Mouse (Mus musculus) gastrocnemius, adult 8-10 months (tissue): ENCODE results near the gene Fam122b. TPM values are rescaled to one million over a fixed set of nuclear protein-coding genes. Genes with fewer than 3 reads are reported as not detected.
"Not testable (repeated sequence)": the region's sequence is repeated elsewhere in the genome, so short reads cannot be mapped to it uniquely, and the experiment has no call there.

Source experiments
- DNase-seq, 2 experiments: peaks; one replicate each; pipeline ENCODE4 v3.0.0; 2022; ENCODE audit warnings: low spot score in 2 of 2
- total RNA-seq, 4 experiments: library from RNA; stranded (reverse); gene quantifications; 2 replicates each; pipeline ENCODE4 v1.2.4; 2022

Gene Fam122b
- 1 to 10 TPM; 1.2 to 2.2 (median 1.7) TPM for total RNA-seq

- peak; percentile 77 to 86 for DNase-seq
Measured at GRCm38 (mm10) chrX:53269289-53270062, at the start of gene Fam122b. Fam122b (minus strand) TSS chrX:53269805.

- DNase-seq = no peak
Measured at GRCm38 (mm10) chrX:53287924-53288323, 18.3 kb upstream of the Fam122b start.

GRCm38 (mm10) chrX:53273124-53273523 is 3.5 kb upstream of the Fam122b start, which contains the start of gene Fam122c:
Fam122c (plus strand) TSS chrX:53273424.
- DNase-seq = no peak

GRCm38 (mm10) chrX:53271628-53272027 is 2.0 kb upstream of the Fam122b start:
- DNase-seq = not testable (repeated sequence)

- DNase-seq = no peak
Measured at GRCm38 (mm10) chrX:53270063-53270432, 443 bp upstream of the Fam122b start.

- peak; percentile 3 to 14 for DNase-seq
Measured at GRCm38 (mm10) chrX:53268856-53269255, 749 bp downstream of the Fam122b start.

GRCm38 (mm10) chrX:53266186-53266585 is 3.4 kb downstream of the Fam122b start:
- DNase-seq = no peak

GRCm38 (mm10) chrX:53255195-53255594 is 14.4 kb downstream of the Fam122b start:
- no peak for DNase-seq

- DNase-seq = no peak
Measured at GRCm38 (mm10) chrX:53240011-53240410, 29.6 kb downstream of the Fam122b start, which contains the start of gene Plac1. Plac1 (minus strand) TSS chrX:53240111.

GRCm38 (mm10) chrX:53237971-53238370 is 31.6 kb downstream of the Fam122b start:
- DNase-seq = no peak

GRCm38 (mm10) chrX:53236404-53236803 is 33.2 kb downstream of the Fam122b start:
- DNase-seq = no peak

GRCm38 (mm10) chrX:53233689-53234088 is 35.9 kb downstream of the Fam122b start:
- DNase-seq = no peak

GRCm38 (mm10) chrX:53231965-53232364 is 37.6 kb downstream of the Fam122b start:
- no peak for DNase-seq

- no peak for DNase-seq
Measured at GRCm38 (mm10) chrX:53224353-53224944, 45.2 kb downstream of the Fam122b start.

GRCm38 (mm10) chrX:53220855-53221254 is 48.8 kb downstream of the Fam122b start:
- DNase-seq = peak in 1 of 2 experiments; percentile 20

GRCm38 (mm10) chrX:53214557-53215229 is 54.9 kb downstream of the Fam122b start:
- no peak for DNase-seq

GRCm38 (mm10) chrX:53213838-53214237 is 55.8 kb downstream of the Fam122b start:
- DNase-seq = no peak

GRCm38 (mm10) chrX:53212485-53212884 is 57.1 kb downstream of the Fam122b start:
- no peak for DNase-seq

GRCm38 (mm10) chrX:53211756-53212483 is 57.7 kb downstream of the Fam122b start:
- DNase-seq = peak; percentile 22 to 57

- DNase-seq = no peak
Measured at GRCm38 (mm10) chrX:53209431-53209830, 60.2 kb downstream of the Fam122b start.

- DNase-seq = no peak
Measured at GRCm38 (mm10) chrX:53204690-53205311, 64.8 kb downstream of the Fam122b start.
